29 mouse cellular contexts compared by ENCODE assay signal in the genomic region with DNA sequence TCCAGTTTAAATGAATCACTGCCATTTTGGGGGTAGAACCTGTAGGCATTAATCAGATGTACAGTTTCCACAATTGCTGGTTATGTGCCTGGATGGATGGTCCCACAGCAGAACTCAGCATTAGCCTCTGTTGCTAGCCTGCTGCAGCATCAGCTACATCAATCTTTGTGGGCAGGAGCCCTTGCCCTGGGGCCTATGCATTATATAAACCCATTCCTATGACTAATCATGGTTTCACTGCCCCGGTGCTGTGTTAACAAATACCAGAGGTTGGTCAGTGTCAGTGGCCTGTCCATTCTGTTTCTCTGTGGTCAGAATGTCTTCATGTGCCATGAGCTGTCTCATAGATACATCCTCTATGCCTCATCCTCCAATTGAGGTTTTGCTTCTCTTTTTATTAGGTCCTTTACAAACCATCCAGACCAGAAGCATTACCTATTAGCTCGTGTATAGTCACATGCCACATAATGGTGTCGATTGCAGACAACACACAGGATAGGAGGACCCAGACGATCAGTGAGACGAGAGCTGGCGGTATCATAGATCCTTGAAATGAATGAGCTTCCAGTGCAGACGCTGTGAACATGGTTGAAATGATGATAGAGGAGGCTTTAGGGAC. TPM values are rescaled to one million over a fixed set of nuclear protein-coding genes. Genes with fewer than 3 reads are reported as not detected.
DNase-seq lines count a peak whose midpoint lies in the region; ATAC-seq and TF ChIP-seq lines count a peak whose summit lies in the region.
"Had no signal": no experiment of that assay in that cellular context is flagged by ENCODE, and none has a peak within 500 bp of the region (broad histone marks: within the 10 kb centered on the region; RNA-seq: fewer than 3 reads in every experiment).

No protein-coding gene starts in this region.

- H3K79me2 ChIP-seq in myocyte (ENCODE audit: control insufficient read depth, insufficient read depth): no peaks in the 10 kb centered on the region

- 82% methylated on average over 7 of the region's 7 CpGs for WGBS in heart, embryonic 11.5 days (ENCODE audit: insufficient replicate concordance)

- no peak overlapping the region for H3K9ac ChIP-seq in heart, embryonic 11.5 days (ENCODE audit: low read depth, low read length)
- H3K9ac ChIP-seq: forebrain, embryonic 13.5 days; hindbrain, embryonic 13.5 days; intestine, embryonic 15.5 days had no signal

- ATAC-seq in heart, embryonic 11.5 days (replicated peaks; ENCODE audit: insufficient number of reproducible peaks, low FRiP score, low TSS enrichment): no peak
- ATAC-seq: CD4-positive, CD25-positive, alpha-beta regulatory T cell, adult 4 months; forebrain, embryonic 13.5 days; forebrain, embryonic 16.5 days; hindbrain, embryonic 16.5 days; intestine, embryonic 15.5 days had no signal

- no peaks in the 10 kb centered on the region for H3K4me1 ChIP-seq in heart, embryonic 11.5 days (ENCODE audit: control insufficient read depth, insufficient read depth, low read length)
- H3K4me1 ChIP-seq: forebrain, embryonic 10.5 days; forebrain, embryonic 13.5 days; hindbrain, embryonic 10.5 days; hindbrain, embryonic 13.5 days; intestine, embryonic 15.5 days had no signal

- no peaks in the 10 kb centered on the region for H3K9me3 ChIP-seq in heart, embryonic 11.5 days (replicated peaks; ENCODE audit: control insufficient read depth, low read length)
- H3K9me3 ChIP-seq: forebrain, embryonic 10.5 days; forebrain, embryonic 13.5 days; hindbrain, embryonic 10.5 days; hindbrain, embryonic 13.5 days; intestine, embryonic 15.5 days had no signal

- H3K27ac ChIP-seq in heart, embryonic 11.5 days (ENCODE audit: low read depth, low read length): no peak overlapping the region
- H3K27ac ChIP-seq: forebrain, embryonic 10.5 days; forebrain, embryonic 13.5 days; hindbrain, embryonic 10.5 days; hindbrain, embryonic 13.5 days; intestine, embryonic 15.5 days had no signal

- no peak overlapping the region for H3K4me3 ChIP-seq in heart, embryonic 11.5 days (ENCODE audit: low read depth, low read length)
- H3K4me3 ChIP-seq in myocyte: no peak overlapping the region
- H3K4me3 ChIP-seq: forebrain, embryonic 10.5 days; forebrain, embryonic 13.5 days; hindbrain, embryonic 10.5 days; hindbrain, embryonic 13.5 days; intestine, embryonic 15.5 days had no signal

- H3K36me3 ChIP-seq in heart, embryonic 11.5 days (ENCODE audit: control insufficient read depth, insufficient read depth, low read length): no peaks in the 10 kb centered on the region
- no peaks in the 10 kb centered on the region for H3K36me3 ChIP-seq in myocyte (ENCODE audit: control insufficient read depth, insufficient read depth)
- H3K36me3 ChIP-seq: forebrain, embryonic 10.5 days; hindbrain, embryonic 10.5 days; hindbrain, embryonic 13.5 days; intestine, embryonic 15.5 days had no signal

- no peak overlapping the region for H3K4me2 ChIP-seq in heart, embryonic 11.5 days
- H3K4me2 ChIP-seq in myocyte (ENCODE audit: low read depth): peak overlapping the region; percentile 22
- H3K4me2 ChIP-seq: forebrain, embryonic 13.5 days; hindbrain, embryonic 13.5 days; intestine, embryonic 15.5 days had no signal

- DNase-seq in heart, adult 11 months: peak; percentile 78
- peak; percentile 98 for DNase-seq in 3T3-L1 (ENCODE audit: low read depth, low spot score)
- DNase-seq in Muller cell, postnatal 12 days (ENCODE audit: inconsistent ontology term): peak; percentile 70
- no peak for DNase-seq in testis, postnatal 14 days (ENCODE audit: low spot score)
- no peak for DNase-seq in lung, postnatal 10 days
- DNase-seq: adrenal gland, postnatal 10 days; adrenal gland, postnatal 36 days; B cell, adult 2 months; cerebellum, adult 18-20 months; cerebellum, adult 9-10 months; cerebellum, postnatal 14 days; gastrocnemius, postnatal 14 days; heart, adult 18-20 months; heart, postnatal 36 days; kidney, adult 18-20 months had no signal

- TF ChIP-seq POLR2A in myocyte (IDR thresholded peaks at IDR 0.05; ENCODE audit: insufficient read length, low read depth): no peak

- no peaks in the 10 kb centered on the region for H3K27me3 ChIP-seq in heart, embryonic 11.5 days (ENCODE audit: control insufficient read depth, insufficient read depth, low read length)
- no peaks in the 10 kb centered on the region for H3K27me3 ChIP-seq in myocyte (ENCODE audit: control insufficient read depth, insufficient read depth, insufficient read length)
- H3K27me3 ChIP-seq: forebrain, embryonic 13.5 days; hindbrain, embryonic 13.5 days; intestine, embryonic 15.5 days had no signal

- H3ac ChIP-seq in myocyte (ENCODE audit: control insufficient read depth, insufficient read length): no peak overlapping the region

TF ChIP-seq in myocyte, 11 proteins besides CTCF, POLR2A, EP300 and RAD21:
- TF ChIP-seq MYOG (IDR thresholded peaks at IDR 0.05; ENCODE audit: control insufficient read depth in 1 of 3, insufficient read depth in 1 of 3, insufficient read length in 2 of 3, low read depth in 2 of 3) (no peak), USF1 (IDR thresholded peaks at IDR 0.05; ENCODE audit: low read depth) (peak; percentile 61)

RNA-seq across cellular contexts. Expression of gene Ccl11, which starts 9.4 kb away (rescaled TPM):
- polyA plus RNA-seq in heart, embryonic 11.5 days (2014; fragmentation: Nextera tagmentation; extraction: Ambion mirVana): not detected in 2 replicates
- not detected for polyA plus RNA-seq in myocyte (2012; fragmentation: generic; extraction: Trizol)
- polyA plus RNA-seq: CD4-positive, CD25-positive, alpha-beta regulatory T cell, adult 4 months; embryonic facial prominence, embryonic 11.5 days; forebrain, embryonic 10.5 days; forebrain, embryonic 13.5 days; forebrain, embryonic 16.5 days; hindbrain, embryonic 10.5 days had no signal

RNA-seq across cellular contexts. Expression of gene Ccl7, which starts 21.6 kb away (rescaled TPM):
- 2.0 and 2.8 TPM in 2 replicates for polyA plus RNA-seq in heart, embryonic 11.5 days (2014; fragmentation: Nextera tagmentation; extraction: Ambion mirVana)
- 6.0 TPM for polyA plus RNA-seq in myocyte (2012; fragmentation: generic; extraction: Trizol)
- polyA plus RNA-seq: CD4-positive, CD25-positive, alpha-beta regulatory T cell, adult 4 months; embryonic facial prominence, embryonic 11.5 days; forebrain, embryonic 13.5 days; hindbrain, embryonic 10.5 days had no signal

RNA-seq across cellular contexts. Expression of gene Gm17268, which starts 28.7 kb away (rescaled TPM):
- not detected in 2 replicates for polyA plus RNA-seq in heart, embryonic 11.5 days (2014; fragmentation: Nextera tagmentation; extraction: Ambion mirVana)
- polyA plus RNA-seq in myocyte (2012; fragmentation: generic; extraction: Trizol): not detected
- polyA plus RNA-seq: CD4-positive, CD25-positive, alpha-beta regulatory T cell, adult 4 months; embryonic facial prominence, embryonic 11.5 days; embryonic facial prominence, embryonic 14.5 days; forebrain, embryonic 10.5 days; forebrain, embryonic 13.5 days; forebrain, embryonic 16.5 days; heart, embryonic 14.5 days; heart, postnatal 0 days; hindbrain, embryonic 10.5 days; hindbrain, embryonic 13.5 days; hindbrain, embryonic 16.5 days; intestine, embryonic 15.5 days had no signal

RNA-seq across cellular contexts. Expression of gene Ccl2, which starts 31.7 kb away (rescaled TPM):
- polyA plus RNA-seq in heart, embryonic 11.5 days (2014; fragmentation: Nextera tagmentation; extraction: Ambion mirVana): 6.8 and 8.2 TPM in 2 replicates
- 5.2 TPM for polyA plus RNA-seq in myocyte (2012; fragmentation: generic; extraction: Trizol)
- polyA plus RNA-seq: CD4-positive, CD25-positive, alpha-beta regulatory T cell, adult 4 months had no signal

RNA-seq across cellular contexts. Expression of gene Ccl12, which starts 34.6 kb away (rescaled TPM):
- polyA plus RNA-seq in heart, embryonic 11.5 days (2014; fragmentation: Nextera tagmentation; extraction: Ambion mirVana): 0.62 and 0.66 TPM in 2 replicates
- polyA plus RNA-seq in myocyte (2012; fragmentation: generic; extraction: Trizol): not detected
- polyA plus RNA-seq: CD4-positive, CD25-positive, alpha-beta regulatory T cell, adult 4 months; forebrain, embryonic 16.5 days had no signal

Comparison
In these comparisons a context has a peak if more than half of its experiments do, and no peak if none do; other contexts are left out.
1. DNase-seq: peak in heart, adult 11 months (single experiment), 3T3-L1 (single experiment) and Muller cell, postnatal 12 days (single experiment); none in testis, postnatal 14 days (single experiment) and lung, postnatal 10 days (single experiment).